In the genomic region with DNA sequence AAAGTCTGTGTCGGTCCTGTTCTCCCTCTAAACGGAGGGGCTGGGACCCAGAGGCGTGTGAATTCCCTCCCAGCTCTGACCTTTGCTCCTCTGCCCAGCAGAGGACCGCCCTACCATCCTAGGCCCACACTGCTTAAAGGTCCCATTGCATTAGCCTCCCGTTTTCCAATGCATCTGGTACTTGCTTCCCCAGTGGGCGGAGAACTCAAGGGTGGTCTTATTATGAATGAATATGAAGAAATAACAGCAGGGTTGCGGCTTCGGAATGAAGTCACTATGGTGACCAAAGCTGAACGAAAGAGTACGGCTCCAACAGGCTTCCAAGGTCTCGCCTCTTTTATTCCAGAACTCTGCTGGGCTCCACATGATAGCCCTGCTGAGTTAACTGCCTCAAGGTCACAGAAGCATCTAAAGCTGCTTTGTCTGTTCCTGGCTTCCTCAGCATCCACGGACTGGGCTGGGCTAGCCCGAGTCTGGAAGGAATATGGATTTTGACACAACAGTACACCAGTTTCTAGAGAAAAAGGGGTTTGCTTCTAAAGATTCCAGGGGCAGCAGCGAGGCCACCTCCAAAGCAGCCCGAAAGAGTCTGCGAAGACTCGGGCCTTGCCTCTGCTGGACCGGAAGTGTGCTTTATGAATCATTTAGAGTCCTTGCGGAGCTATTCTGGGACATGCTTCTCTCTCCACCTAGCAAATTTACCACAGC, we compare ENCODE assay signal across 9 mouse cellular contexts. TPM values are rescaled to one million over a fixed set of nuclear protein-coding genes. Genes with fewer than 3 reads are reported as not detected.
A peak's percentile ranks its signal among the peaks of the same experiment; 100 is the strongest.
DNase-seq lines count a peak whose midpoint lies in the region; ATAC-seq lines count a peak whose summit lies in the region.
"Had no signal": no experiment of that assay in that cellular context is flagged by ENCODE, and none has a peak within 500 bp of the region (broad histone marks: within the 10 kb centered on the region; RNA-seq: fewer than 3 reads in every experiment).

No protein-coding gene starts in this region.

- WGBS in heart, embryonic 14.5 days = 74% methylated on average over 19 of the region's 19 CpGs
- WGBS in heart, embryonic 12.5 days = 72% methylated on average over 19 of the region's 19 CpGs
- 45% methylated on average over 19 of the region's 19 CpGs for WGBS in forebrain, embryonic 15.5 days
- WGBS in midbrain, embryonic 13.5 days = 37% methylated on average over 19 of the region's 19 CpGs
- 69% methylated on average over 19 of the region's 19 CpGs for WGBS in kidney, embryonic 16.5 days

- H3K36me3 ChIP-seq in heart, embryonic 14.5 days (ENCODE audit: control insufficient read depth, insufficient read depth, low read length) = no peaks in the 10 kb centered on the region
- H3K36me3 ChIP-seq in heart, embryonic 12.5 days = no peaks in the 10 kb centered on the region
- no peaks in the 10 kb centered on the region for H3K36me3 ChIP-seq in forebrain, embryonic 15.5 days
- no peaks in the 10 kb centered on the region for H3K36me3 ChIP-seq in midbrain, embryonic 13.5 days
- no peaks in the 10 kb centered on the region for H3K36me3 ChIP-seq in kidney, embryonic 16.5 days (ENCODE audit: insufficient read depth, low read length)
- H3K36me3 ChIP-seq: neural tube, embryonic 12.5 days had no signal

- H3K4me2 ChIP-seq in heart, embryonic 14.5 days (ENCODE audit: low read length) = no peak overlapping the region
- no peak overlapping the region for H3K4me2 ChIP-seq in heart, embryonic 12.5 days
- no peak overlapping the region for H3K4me2 ChIP-seq in forebrain, embryonic 15.5 days (replicated peaks)
- H3K4me2 ChIP-seq in midbrain, embryonic 13.5 days (replicated peaks) = no peak overlapping the region
- no peak overlapping the region for H3K4me2 ChIP-seq in kidney, embryonic 16.5 days (replicated peaks; ENCODE audit: low read depth, low read length)
- H3K4me2 ChIP-seq: neural tube, embryonic 12.5 days had no signal

- no peaks in the 10 kb centered on the region for H3K27me3 ChIP-seq in heart, embryonic 14.5 days (ENCODE audit: control insufficient read depth, insufficient read depth, low read length)
- no peaks in the 10 kb centered on the region for H3K27me3 ChIP-seq in heart, embryonic 12.5 days (replicated peaks)
- H3K27me3 ChIP-seq in forebrain, embryonic 15.5 days = no peaks in the 10 kb centered on the region
- 0 out of 2 replicates have a peak, but pooled peaks cover 5% of the 10 kb centered on the region for H3K27me3 ChIP-seq in midbrain, embryonic 13.5 days
- no peaks in the 10 kb centered on the region for H3K27me3 ChIP-seq in kidney, embryonic 16.5 days (ENCODE audit: insufficient read depth, low read length)
- H3K27me3 ChIP-seq: neural tube, embryonic 12.5 days had no signal

- H3K4me1 ChIP-seq in heart, embryonic 14.5 days (ENCODE audit: control insufficient read depth in 2 of 2, insufficient read depth in 2 of 2, low read length in 2 of 2) = peaks cover 8 to 10% of the 10 kb centered on the region in 2 experiments; a peak in 3 of 4 replicates
- peaks cover 14% of the 10 kb centered on the region for H3K4me1 ChIP-seq in heart, embryonic 12.5 days (replicated peaks)
- peaks cover 3% of the 10 kb centered on the region; the same call in 1 of the 2 replicates for H3K4me1 ChIP-seq in forebrain, embryonic 15.5 days
- H3K4me1 ChIP-seq in midbrain, embryonic 13.5 days (replicated peaks) = peaks cover 14% of the 10 kb centered on the region
- no peaks in the 10 kb centered on the region for H3K4me1 ChIP-seq in kidney, embryonic 16.5 days (ENCODE audit: insufficient read depth, low read length)
- H3K4me1 ChIP-seq: neural tube, embryonic 12.5 days had no signal

- H3K4me3 ChIP-seq in heart, embryonic 14.5 days (ENCODE audit: control insufficient read depth in 1 of 2, insufficient read depth in 1 of 2, low read depth in 1 of 2, low read length in 2 of 2) = no peak overlapping the region
- no peak overlapping the region for H3K4me3 ChIP-seq in heart, embryonic 12.5 days
- no peak overlapping the region for H3K4me3 ChIP-seq in forebrain, embryonic 15.5 days
- H3K4me3 ChIP-seq in midbrain, embryonic 13.5 days (replicated peaks) = no peak overlapping the region
- no peak overlapping the region for H3K4me3 ChIP-seq in kidney, embryonic 16.5 days (ENCODE audit: low read length)
- H3K4me3 ChIP-seq: neural tube, embryonic 12.5 days had no signal

- H3K9me3 ChIP-seq in heart, embryonic 14.5 days (ENCODE audit: control insufficient read depth, low read length) = no peaks in the 10 kb centered on the region
- H3K9me3 ChIP-seq in heart, embryonic 12.5 days (replicated peaks) = no peaks in the 10 kb centered on the region
- H3K9me3 ChIP-seq in forebrain, embryonic 15.5 days = no peaks in the 10 kb centered on the region
- peaks cover 2% of the 10 kb centered on the region; the same call in 1 of the 2 replicates for H3K9me3 ChIP-seq in midbrain, embryonic 13.5 days
- no peaks in the 10 kb centered on the region; the same call in 1 of the 2 replicates for H3K9me3 ChIP-seq in kidney, embryonic 16.5 days (ENCODE audit: low read length)
- H3K9me3 ChIP-seq: neural tube, embryonic 12.5 days had no signal

- H3K9ac ChIP-seq in heart, embryonic 14.5 days (ENCODE audit: low read length) = peak overlapping the region; percentile 38; the same call in 1 of the 2 replicates
- no peak overlapping the region for H3K9ac ChIP-seq in heart, embryonic 12.5 days
- H3K9ac ChIP-seq in forebrain, embryonic 15.5 days (replicated peaks) = no peak overlapping the region
- no peak overlapping the region for H3K9ac ChIP-seq in midbrain, embryonic 13.5 days (replicated peaks)
- no peak overlapping the region for H3K9ac ChIP-seq in kidney, embryonic 16.5 days (replicated peaks; ENCODE audit: low read length)
- H3K9ac ChIP-seq: neural tube, embryonic 12.5 days had no signal

- ATAC-seq in heart, embryonic 14.5 days (ENCODE audit: insufficient number of reproducible peaks, insufficient read depth, low FRiP score, low read depth) = no peak
- no peak for ATAC-seq in heart, embryonic 12.5 days (ENCODE audit: insufficient number of reproducible peaks, low FRiP score)
- peak; percentile 66 for ATAC-seq in forebrain, embryonic 15.5 days (replicated peaks)
- ATAC-seq in midbrain, embryonic 13.5 days = peak; percentile 83
- no peak for ATAC-seq in kidney, embryonic 16.5 days (ENCODE audit: low FRiP score, low TSS enrichment)

- H3K27ac ChIP-seq in heart, embryonic 14.5 days (replicated peaks in 1 of 2; ENCODE audit: control insufficient read depth in 1 of 2, insufficient read depth in 1 of 2, low read depth in 2 of 2, low read length in 2 of 2) = peak overlapping the region in 1 of 2 experiments; percentile 47; a peak in 2 of 4 replicates
- H3K27ac ChIP-seq in heart, embryonic 12.5 days (ENCODE audit: poor library complexity, severe bottlenecking) = no peak overlapping the region
- no peak overlapping the region for H3K27ac ChIP-seq in forebrain, embryonic 15.5 days (replicated peaks)
- H3K27ac ChIP-seq in midbrain, embryonic 13.5 days = peak overlapping the region; percentile 14; the same call in 1 of the 2 replicates
- H3K27ac ChIP-seq in kidney, embryonic 16.5 days (ENCODE audit: low read length) = no peak overlapping the region
- H3K27ac ChIP-seq: neural tube, embryonic 12.5 days had no signal

- peak; percentile 73 for DNase-seq in adrenal gland, adult 2 months
- no peak for DNase-seq in lung, postnatal 10 days
- DNase-seq in frontal cortex, postnatal 25 days (ENCODE audit: low spot score in 2 of 2) = no peak

RNA-seq across cellular contexts. Expression of a gene that starts 14.6 kb away (rescaled TPM):
- polyA plus RNA-seq in heart, embryonic 14.5 days (2014; fragmentation: Nextera tagmentation; extraction: Ambion mirVana) = 32.4 and 34.6 TPM in 2 replicates
- 31.4 and 31.9 TPM in 2 replicates for polyA plus RNA-seq in heart, embryonic 12.5 days (2016; fragmentation: Nextera tagmentation; extraction: Ambion mirVana)
- total RNA-seq in adrenal gland, adult 2 months (2021) = 10 to 100 TPM; 29.4 to 30.9 TPM
- polyA plus RNA-seq in adrenal gland, adult 2 months (2012; rRNA removed) = 7.8 and 12.8 TPM in 2 replicates
- polyA plus RNA-seq in forebrain, embryonic 15.5 days (2015; fragmentation: Nextera tagmentation; extraction: Ambion mirVana) = 28.8 and 33.4 TPM in 2 replicates
- polyA plus RNA-seq in midbrain, embryonic 13.5 days (2015; fragmentation: Nextera tagmentation; extraction: Ambion mirVana) = 30.1 and 36.3 TPM in 2 replicates
- 13.6 and 21.0 TPM in 2 replicates for polyA plus RNA-seq in kidney, embryonic 16.5 days (2015; fragmentation: Nextera tagmentation; extraction: Ambion mirVana)

Comparison
In these comparisons a context has a peak if more than half of its experiments do, and no peak if none do; other contexts are left out.
1. ATAC-seq: peak in forebrain, embryonic 15.5 days (single experiment) and midbrain, embryonic 13.5 days (single experiment); none in heart, embryonic 14.5 days (single experiment), heart, embryonic 12.5 days (single experiment) and kidney, embryonic 16.5 days (single experiment).